Mouse (Mus musculus): ENCODE measurements at regions not wholly inside any gene's neighbourhood (a gene's known extent, or its start where the extent isn't known, plus 50 kb on each side); places are given as distances from the start of the nearest gene placed in this dataset.

- no peaks in the 10 kb centered on the region for H3K9me3 ChIP-seq
- 4% methylated on average over 17 of the region's 17 CpGs for WGBS
- H3K4me3 ChIP-seq: no peak overlapping the region
- H3K4me1 ChIP-seq: peaks cover 46% of the 10 kb centered on the region
- 0 out of 2 replicates have a peak overlapping the region, but pooled peaks have one; percentile 5 for H3K4me2 ChIP-seq (replicated peaks)
- peaks cover 5% of the 10 kb centered on the region; the same call in 1 of the 2 replicates for H3K27me3 ChIP-seq
- no peak overlapping the region for H3K27ac ChIP-seq (replicated peaks)
- H3K9ac ChIP-seq (replicated peaks): no peak overlapping the region
- H3K36me3 ChIP-seq: no peaks in the 10 kb centered on the region
- peak; percentile 28; the same call in 1 of the 2 replicates for ATAC-seq (replicated peaks)
Measured at GRCm38 (mm10) chr7:129774261-129774861, 182.7 kb downstream of the Wdr11 start.

- Histone ChIP-seq H3K4me1 (peaks cover 50% of the 10 kb centered on the region), H3K27ac (replicated peaks) (no peak overlapping the region), H3K9ac (replicated peaks) (no peak overlapping the region), H3K27me3 (peaks cover 5% of the 10 kb centered on the region; the same call in 1 of the 2 replicates), H3K4me2 (replicated peaks) (no peak overlapping the region), H3K4me3 (no peak overlapping the region), H3K36me3 (no peaks in the 10 kb centered on the region), H3K9me3 (no peaks in the 10 kb centered on the region)
- WGBS: 33% methylated on average over 11 of the region's 11 CpGs
- peak; percentile 66 for ATAC-seq (replicated peaks)
Measured at GRCm38 (mm10) chr7:129775189-129775588, 183.5 kb downstream of the Wdr11 start.

GRCm38 (mm10) chr7:129778842-129779421 is 187.3 kb downstream of the Wdr11 start:
- H3K4me2 ChIP-seq (replicated peaks): peak overlapping the region; percentile 36
- peak; percentile 86 for ATAC-seq (replicated peaks)
- peaks cover 41% of the 10 kb centered on the region for H3K4me1 ChIP-seq

GRCm38 (mm10) chr7:129779939-129780338 is 188.3 kb downstream of the Wdr11 start:
- H3K27me3 ChIP-seq: no peaks in the 10 kb centered on the region
- no peak for ATAC-seq (replicated peaks)
- no peaks in the 10 kb centered on the region for H3K36me3 ChIP-seq
- 74% methylated on average over 6 of the region's 6 CpGs for WGBS
- no peak overlapping the region for H3K9ac ChIP-seq (replicated peaks)
- H3K9me3 ChIP-seq: no peaks in the 10 kb centered on the region
- H3K27ac ChIP-seq (replicated peaks): no peak overlapping the region; the same call in 1 of the 2 replicates
- H3K4me2 ChIP-seq (replicated peaks): no peak overlapping the region
- peaks cover 30% of the 10 kb centered on the region for H3K4me1 ChIP-seq
- no peak overlapping the region for H3K4me3 ChIP-seq

More at GRCm38 (mm10) chr7:129778842-129779421, 187.3 kb downstream of the Wdr11 start:
- no peaks in the 10 kb centered on the region for H3K27me3 ChIP-seq
- no peaks in the 10 kb centered on the region for H3K9me3 ChIP-seq
- 0 out of 2 replicates have a peak overlapping the region, but pooled peaks have one; percentile 13 for H3K9ac ChIP-seq (replicated peaks)
- H3K4me3 ChIP-seq: no peak overlapping the region
- H3K27ac ChIP-seq (replicated peaks): peak overlapping the region; percentile 81
- no peaks in the 10 kb centered on the region for H3K36me3 ChIP-seq
- WGBS: 11% methylated on average over 13 of the region's 13 CpGs

- Histone ChIP-seq H3K4me2 (replicated peaks) (no peak overlapping the region), H3K4me1 (peaks cover 26% of the 10 kb centered on the region), H3K27me3 (no peaks in the 10 kb centered on the region), H3K9ac (replicated peaks) (no peak overlapping the region), H3K36me3 (no peaks in the 10 kb centered on the region), H3K27ac (replicated peaks) (no peak overlapping the region), H3K4me3 (no peak overlapping the region), H3K9me3 (no peaks in the 10 kb centered on the region)
- no peak for ATAC-seq (replicated peaks)
- WGBS: 58% methylated on average over 3 of the region's 3 CpGs
Measured at GRCm38 (mm10) chr7:129781756-129782155, 190.1 kb downstream of the Wdr11 start.

GRCm38 (mm10) chr7:129784966-129785365 is 193.3 kb downstream of the Wdr11 start:
- Histone ChIP-seq H3K27me3 (no peaks in the 10 kb centered on the region), H3K9me3 (no peaks in the 10 kb centered on the region), H3K9ac (replicated peaks) (no peak overlapping the region), H3K4me1 (peaks cover 15% of the 10 kb centered on the region), H3K36me3 (no peaks in the 10 kb centered on the region), H3K4me2 (replicated peaks) (no peak overlapping the region), H3K4me3 (no peak overlapping the region), H3K27ac (replicated peaks) (no peak overlapping the region)
- WGBS: 78% methylated on average over 4 of the region's 4 CpGs
- no peak for ATAC-seq (replicated peaks)

GRCm38 (mm10) chr7:129787011-129787410 is 195.3 kb downstream of the Wdr11 start:
- H3K4me3 ChIP-seq: no peak overlapping the region
- H3K27ac ChIP-seq (replicated peaks): peak overlapping the region; percentile 19; the same call in 1 of the 2 replicates
- no peaks in the 10 kb centered on the region for H3K9me3 ChIP-seq
- H3K4me2 ChIP-seq (replicated peaks): no peak overlapping the region
- H3K9ac ChIP-seq (replicated peaks): no peak overlapping the region
- no peak for ATAC-seq (replicated peaks)
- peaks cover 32% of the 10 kb centered on the region for H3K4me1 ChIP-seq
- WGBS: 20% methylated on average over 2 of the region's 2 CpGs
- no peaks in the 10 kb centered on the region for H3K27me3 ChIP-seq
- H3K36me3 ChIP-seq: no peaks in the 10 kb centered on the region

GRCm38 (mm10) chr7:129787736-129788135 is 196.1 kb downstream of the Wdr11 start:
- Histone ChIP-seq H3K36me3 (no peaks in the 10 kb centered on the region), H3K9ac (replicated peaks) (no peak overlapping the region), H3K4me1 (peaks cover 32% of the 10 kb centered on the region), H3K4me3 (no peak overlapping the region), H3K27me3 (no peaks in the 10 kb centered on the region), H3K27ac (replicated peaks) (no peak overlapping the region), H3K4me2 (replicated peaks) (no peak overlapping the region), H3K9me3 (no peaks in the 10 kb centered on the region)
- WGBS: 77% methylated on average over 2 of the region's 2 CpGs
- ATAC-seq (replicated peaks): no peak

GRCm38 (mm10) chr7:129789461-129789860 is 197.8 kb downstream of the Wdr11 start:
- Histone ChIP-seq H3K27me3 (no peaks in the 10 kb centered on the region), H3K9me3 (no peaks in the 10 kb centered on the region), H3K4me3 (no peak overlapping the region), H3K9ac (replicated peaks) (no peak overlapping the region), H3K4me2 (replicated peaks) (no peak overlapping the region), H3K36me3 (no peaks in the 10 kb centered on the region), H3K4me1 (peaks cover 32% of the 10 kb centered on the region), H3K27ac (replicated peaks) (no peak overlapping the region)
- 51% methylated on average over 6 of the region's 6 CpGs for WGBS
- ATAC-seq (replicated peaks): no peak

- WGBS: 61% methylated on average over 6 of the region's 6 CpGs
- no peak for ATAC-seq (replicated peaks)
- Histone ChIP-seq H3K9me3 (no peaks in the 10 kb centered on the region), H3K36me3 (no peaks in the 10 kb centered on the region), H3K4me1 (peaks cover 32% of the 10 kb centered on the region), H3K4me2 (replicated peaks) (no peak overlapping the region), H3K27me3 (no peaks in the 10 kb centered on the region), H3K4me3 (no peak overlapping the region), H3K9ac (replicated peaks) (no peak overlapping the region), H3K27ac (replicated peaks) (0 out of 2 replicates have a peak overlapping the region, but pooled peaks have one; percentile 12)
Measured at GRCm38 (mm10) chr7:129790590-129791449, 199.2 kb downstream of the Wdr11 start.

- Histone ChIP-seq H3K27me3 (no peaks in the 10 kb centered on the region), H3K9ac (replicated peaks) (no peak overlapping the region), H3K4me2 (replicated peaks) (no peak overlapping the region), H3K4me1 (peaks cover 32% of the 10 kb centered on the region), H3K9me3 (no peaks in the 10 kb centered on the region), H3K36me3 (no peaks in the 10 kb centered on the region), H3K27ac (replicated peaks) (0 out of 2 replicates have a peak overlapping the region, but pooled peaks have one; percentile 12), H3K4me3 (no peak overlapping the region)
- no peak for ATAC-seq (replicated peaks)
- 48% methylated on average over 6 of the region's 6 CpGs for WGBS
Measured at GRCm38 (mm10) chr7:129791450-129791820, 199.8 kb downstream of the Wdr11 start.

GRCm38 (mm10) chr7:129793733-129794132 is 202.1 kb downstream of the Wdr11 start:
- Histone ChIP-seq H3K36me3 (no peaks in the 10 kb centered on the region), H3K27me3 (no peaks in the 10 kb centered on the region), H3K4me1 (peaks cover 21% of the 10 kb centered on the region), H3K9ac (replicated peaks) (no peak overlapping the region), H3K9me3 (no peaks in the 10 kb centered on the region), H3K4me2 (replicated peaks) (no peak overlapping the region), H3K27ac (replicated peaks) (no peak overlapping the region), H3K4me3 (no peak overlapping the region)
- WGBS: 93% methylated on average over 2 of the region's 2 CpGs
- no peak for ATAC-seq (replicated peaks)
